10 mouse cellular contexts compared by ENCODE assay signal in genomic region chr4:135238706-135239510, GRCm38 (mm10). TPM values are rescaled to one million over a fixed set of nuclear protein-coding genes. Genes with fewer than 3 reads are reported as not detected.
DNase-seq lines count a peak whose midpoint lies in the region; ATAC-seq and TF ChIP-seq lines count a peak whose summit lies in the region.
"Had no signal": no experiment of that assay in that cellular context is flagged by ENCODE, and none has a peak within 500 bp of the region (broad histone marks: within the 10 kb centered on the region; RNA-seq: fewer than 3 reads in every experiment).

No protein-coding gene starts in this region.

- WGBS in liver, postnatal 0 days (ENCODE audit: insufficient replicate concordance): 33% methylated on average over 13 of the region's 13 CpGs
- whole genome bisulfite sequencing in midbrain, embryonic 13.5 days: 79% methylated on average over 13 of the region's 13 CpGs

- H3K9ac ChIP-seq in liver, postnatal 0 days (replicated peaks): peak overlapping the region; percentile 13; the same call in 1 of the 2 replicates
- H3K9ac ChIP-seq in midbrain, embryonic 13.5 days (replicated peaks): no peak overlapping the region

- peaks cover 72% of the 10 kb centered on the region for H3K36me3 ChIP-seq in megakaryocyte, embryonic 14.5 days (replicated peaks; ENCODE audit: low read length)
- peaks cover 7% of the 10 kb centered on the region for H3K36me3 ChIP-seq in liver, postnatal 0 days (replicated peaks; ENCODE audit: insufficient read depth, low read length)
- peaks cover 5% of the 10 kb centered on the region; the same call in 1 of the 2 replicates for H3K36me3 ChIP-seq in midbrain, embryonic 13.5 days

- peak overlapping the region; percentile 29 for H3K4me2 ChIP-seq in liver, postnatal 0 days (ENCODE audit: low read depth, low read length)
- H3K4me2 ChIP-seq in midbrain, embryonic 13.5 days (replicated peaks): no peak overlapping the region

- H3K27ac ChIP-seq in liver, postnatal 0 days (ENCODE audit: low read depth): peak overlapping the region; percentile 89
- H3K27ac ChIP-seq in midbrain, embryonic 13.5 days: no peak overlapping the region

- peaks cover 100% of the 10 kb centered on the region for H3K4me1 ChIP-seq in megakaryocyte, embryonic 14.5 days
- H3K4me1 ChIP-seq in liver, postnatal 0 days (ENCODE audit: insufficient read depth): peaks cover 59% of the 10 kb centered on the region
- H3K4me1 ChIP-seq in midbrain, embryonic 13.5 days (replicated peaks): peaks cover 52% of the 10 kb centered on the region

- peak overlapping the region; percentile 87 for H3K4me3 ChIP-seq in megakaryocyte, embryonic 14.5 days (replicated peaks)
- H3K4me3 ChIP-seq in liver, postnatal 0 days (ENCODE audit: low read depth, low read length): no peak overlapping the region
- H3K4me3 ChIP-seq in midbrain, embryonic 13.5 days (replicated peaks): no peak overlapping the region

- H3K27me3 ChIP-seq in megakaryocyte, embryonic 14.5 days (replicated peaks): no peaks in the 10 kb centered on the region
- H3K27me3 ChIP-seq in liver, postnatal 0 days (ENCODE audit: insufficient read depth, low read length): no peaks in the 10 kb centered on the region
- H3K27me3 ChIP-seq in midbrain, embryonic 13.5 days: no peaks in the 10 kb centered on the region

- ATAC-seq in megakaryocyte, adult 5-6 weeks (ENCODE audit: poor library complexity, severe bottlenecking): no peak
- ATAC-seq in erythroblast, adult 5-6 weeks (replicated peaks; ENCODE audit: low FRiP score, poor library complexity, severe bottlenecking): peak; percentile 45; the same call in 1 of the 2 replicates
- peak; percentile 73 for ATAC-seq in liver, postnatal 0 days
- no peak for ATAC-seq in midbrain, embryonic 13.5 days
- ATAC-seq: inflammation-experienced regulatory T-cells, adult 6 months had no signal

- no peaks in the 10 kb centered on the region for H3K9me3 ChIP-seq in megakaryocyte, embryonic 14.5 days
- no peaks in the 10 kb centered on the region for H3K9me3 ChIP-seq in liver, postnatal 0 days (ENCODE audit: low read length)
- no peaks in the 10 kb centered on the region for H3K9me3 ChIP-seq in midbrain, embryonic 13.5 days

- peak; percentile 87 for DNase-seq in heart, adult 11 months
- DNase-seq in heart, postnatal 4 days: no peak
- peak; percentile 49 for DNase-seq in liver, postnatal 0 days
- no peak for DNase-seq in spleen, adult 12 weeks (ENCODE audit: low spot score)
- DNase-seq: gastrocnemius, postnatal 10 days had no signal

- 0 out of 2 replicates have a peak, but pooled peaks have one; percentile 2 for TF ChIP-seq CTCF in liver, postnatal 0 days (IDR thresholded peaks at IDR 0.05; ENCODE audit: low read depth)

- TF ChIP-seq EP300 in liver, postnatal 0 days (IDR thresholded peaks at IDR 0.05; ENCODE audit: low read depth): peak; percentile 89

RNA-seq across cellular contexts. Expression of gene Clic4, which starts 33.7 kb away (rescaled TPM):
- 100 to 1,000 TPM; 313 to 318 TPM for total RNA-seq in heart, postnatal 4 days (2021)
- polyA plus RNA-seq in megakaryocyte, embryonic 14.5 days (2012; ENCODE audit: insufficient read depth, low replicate concordance): 19.4 and 27.6 TPM in 2 replicates
- total RNA-seq in megakaryocyte, adult 5-6 weeks (2015): 28.4 and 29.7 TPM in 2 replicates
- total RNA-seq in megakaryocyte, adult 5-6 weeks (2017): 32.3 and 39.2 TPM in 2 replicates
- 24.6 and 29.9 TPM in 2 replicates for total RNA-seq in erythroblast, adult 5-6 weeks (2015; ENCODE audit: low replicate concordance)
- total RNA-seq in erythroblast, adult 5-6 weeks (2017; ENCODE audit: low replicate concordance): 35.4 and 44.6 TPM in 2 replicates
- polyA plus RNA-seq in liver, postnatal 0 days (2015; fragmentation: Nextera tagmentation; extraction: Ambion mirVana): 52.2 and 64.6 TPM in 2 replicates
- polyA plus RNA-seq in midbrain, embryonic 13.5 days (2015; fragmentation: Nextera tagmentation; extraction: Ambion mirVana): 95.1 and 108 TPM in 2 replicates

Comparison
In these comparisons a context has a peak if more than half of its experiments do, and no peak if none do; other contexts are left out.
1. DNase-seq: peak in heart, adult 11 months (single experiment) and liver, postnatal 0 days (single experiment); none in heart, postnatal 4 days (single experiment) and spleen, adult 12 weeks (single experiment).
2. ATAC-seq: peak in erythroblast, adult 5-6 weeks (single experiment) and liver, postnatal 0 days (single experiment); none in megakaryocyte, adult 5-6 weeks (single experiment) and midbrain, embryonic 13.5 days (single experiment).
3. RNA of gene Clic4, which starts 33.7 kb away (total RNA-seq): 313 to 318 TPM in heart, postnatal 4 days; 24.6 to 44.6 TPM in erythroblast, adult 5-6 weeks and 28.4 to 39.2 TPM in megakaryocyte, adult 5-6 weeks; every median in the first group is over 4 times any median in the second.